Mouse (Mus musculus): ENCODE data around the gene Rusc2.

The Rusc2 gene

DNA sequence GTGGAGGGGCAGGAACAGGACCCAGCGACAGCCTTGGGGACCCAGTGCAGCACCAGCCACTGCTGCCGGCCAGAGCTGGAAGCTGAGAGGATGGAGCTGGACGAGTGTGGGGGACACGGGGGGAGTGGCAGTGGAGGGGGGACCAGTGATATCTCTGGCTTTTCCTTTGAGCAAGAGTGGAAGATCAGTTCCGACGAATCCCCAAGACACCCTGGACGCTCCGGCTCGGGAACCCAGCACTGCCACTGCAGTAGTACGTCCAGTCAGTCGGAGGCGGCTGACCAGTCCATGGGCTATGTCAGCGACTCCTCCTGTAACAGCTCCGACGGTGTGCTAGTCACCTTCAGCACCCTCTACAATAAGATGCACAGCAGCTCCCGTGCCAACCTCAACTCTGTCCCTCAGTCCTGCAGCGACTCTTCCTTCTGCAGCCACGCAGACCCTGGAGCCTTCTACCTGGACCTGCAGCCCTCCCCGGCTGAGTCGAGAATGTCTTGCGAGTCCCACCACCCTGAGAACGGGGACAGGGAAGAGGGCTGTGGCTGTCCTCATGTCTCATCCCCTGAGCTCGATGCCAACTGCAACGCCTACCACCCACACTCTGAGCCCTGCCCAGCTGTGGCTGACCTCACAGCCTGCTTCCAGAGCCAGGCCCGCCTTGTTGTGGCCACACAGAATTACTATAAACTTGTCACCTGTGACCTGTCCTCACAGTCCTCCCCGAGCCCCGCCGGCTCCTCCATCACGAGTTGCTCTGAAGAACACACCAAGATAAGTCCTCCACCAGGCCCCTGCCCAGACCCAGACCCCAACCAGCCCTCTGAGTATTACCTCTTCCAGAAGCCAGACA lies 33.7 kb downstream of the Rusc2 start:
- no peak for DNase-seq (ENCODE audit: low read depth in 2 of 2, low spot score in 2 of 2)

- DNase-seq (ENCODE audit: low read depth in 2 of 2, low spot score in 2 of 2) = no peak
Measured at GRCm38 (mm10) chr4:43416071-43416490, 34.3 kb downstream of the Rusc2 start.

DNA sequence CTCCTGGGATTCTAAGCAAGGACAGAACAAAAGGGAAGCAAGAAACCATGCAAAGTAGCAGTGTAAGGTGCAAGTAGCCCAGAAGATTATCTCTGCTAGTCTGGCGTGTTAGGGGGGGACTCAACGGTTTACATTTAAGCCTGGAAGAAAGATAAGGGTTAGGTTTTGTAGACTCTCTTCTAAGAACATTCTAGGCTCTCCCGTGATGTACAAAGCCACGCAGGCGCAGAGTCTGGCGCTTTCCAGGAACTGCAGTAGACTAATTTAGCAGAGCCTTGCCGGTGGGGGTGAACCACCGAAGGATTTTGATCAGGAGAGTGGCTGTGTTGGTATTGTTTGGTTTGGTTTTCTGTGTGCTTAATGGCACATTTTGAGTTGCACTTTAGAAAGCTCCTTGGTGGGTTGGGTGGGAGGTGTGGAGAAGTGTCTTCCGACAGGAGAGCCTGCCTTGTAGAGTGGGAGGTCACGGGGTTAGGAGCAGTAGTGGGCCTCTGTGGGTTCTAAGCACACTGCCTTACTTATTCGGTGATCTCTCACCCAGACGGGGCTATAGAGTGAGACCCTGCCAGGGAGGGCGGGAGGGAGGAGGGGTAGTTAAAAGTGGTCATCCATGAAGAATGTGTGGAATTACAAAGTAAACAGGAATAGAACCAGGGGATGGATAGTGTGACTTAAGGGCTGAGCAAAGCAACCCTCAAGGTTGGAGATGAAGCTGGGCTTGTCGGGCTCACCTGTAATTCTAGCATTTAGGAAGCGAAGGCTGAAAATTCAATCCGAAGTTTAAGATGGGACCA lies 35.7 kb downstream of the Rusc2 start:
- DNase-seq (ENCODE audit: low read depth in 2 of 2, low spot score in 2 of 2) = no peak

DNA sequence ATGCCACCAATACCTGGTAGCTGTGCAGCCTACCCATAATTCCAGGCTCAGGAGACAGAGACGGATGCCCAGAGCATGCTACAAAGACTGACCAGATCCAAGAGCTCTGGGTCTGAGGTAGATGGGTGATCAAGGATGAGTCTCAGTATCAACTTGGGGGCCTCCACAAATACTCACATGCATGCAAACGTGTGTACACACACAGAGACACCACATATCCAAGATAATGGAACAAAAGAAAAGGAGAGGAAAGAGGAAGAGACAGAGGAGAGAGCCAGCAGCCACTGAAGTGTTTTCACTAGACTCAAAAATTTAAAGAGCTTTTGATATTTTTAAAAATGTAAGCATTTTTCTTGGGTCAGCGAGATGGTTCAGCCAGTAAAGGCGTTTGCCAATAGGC lies 36.7 kb downstream of the Rusc2 start:
- DNase-seq (ENCODE audit: low read depth in 2 of 2, low spot score in 2 of 2) = no peak

DNA sequence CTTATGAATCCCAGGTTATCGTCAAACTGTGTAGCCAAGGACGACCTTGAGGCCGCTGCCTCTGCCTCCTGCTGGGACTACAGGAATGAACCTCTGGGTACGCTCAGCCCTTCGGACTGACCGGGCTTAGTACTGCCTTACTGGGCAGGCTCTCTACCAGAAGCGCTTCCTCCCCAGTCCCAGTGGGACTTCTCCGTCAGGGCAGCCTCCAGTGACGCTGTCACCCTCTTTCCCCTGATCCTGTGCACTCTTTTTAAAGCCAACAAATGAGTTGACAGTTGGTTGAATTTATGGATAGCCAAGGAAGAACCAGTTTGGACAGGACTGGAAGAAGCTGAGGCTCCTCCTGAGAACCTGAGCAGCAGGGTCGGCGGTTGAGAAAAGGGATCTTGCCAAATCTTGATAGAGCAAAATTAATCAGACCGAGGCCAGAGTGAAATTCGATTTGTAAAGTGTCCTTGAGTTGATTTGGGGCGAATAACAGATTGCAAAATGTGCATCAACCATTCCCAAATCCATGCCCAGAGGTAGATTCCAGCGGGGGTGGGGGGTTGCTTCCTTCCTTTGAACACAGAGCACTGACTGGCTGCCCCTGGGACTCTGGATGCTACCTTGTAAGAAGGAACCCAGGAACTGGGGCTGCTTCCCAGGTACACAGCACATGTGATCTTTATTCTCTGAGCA lies 37.3 kb downstream of the Rusc2 start:
- no peak for DNase-seq (ENCODE audit: low read depth in 2 of 2, low spot score in 2 of 2)

DNA sequence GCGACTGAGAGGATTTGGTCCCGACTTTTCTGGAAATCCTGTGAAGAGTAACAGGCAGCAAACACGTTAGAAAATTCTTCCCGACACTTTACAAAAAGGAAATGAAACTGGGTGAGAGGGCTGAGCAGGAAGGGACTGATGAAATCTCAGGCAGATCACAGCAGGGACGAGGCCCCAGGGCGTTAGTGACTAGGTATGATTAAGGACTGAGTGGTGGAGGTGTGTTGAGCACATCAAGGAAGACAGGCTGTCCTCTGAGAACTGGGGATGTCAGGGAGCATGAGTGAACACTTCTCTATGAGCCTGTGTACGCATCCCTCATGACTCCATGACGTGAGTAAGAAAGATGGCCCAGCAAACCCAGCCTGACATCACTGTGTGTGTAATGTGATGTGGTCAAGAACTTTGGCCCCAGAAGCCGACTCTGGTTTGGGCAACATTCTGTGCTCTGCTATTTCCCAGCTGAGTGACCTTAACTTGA lies 38.1 kb downstream of the Rusc2 start:
- no peak for DNase-seq (ENCODE audit: low read depth in 2 of 2, low spot score in 2 of 2)

DNA sequence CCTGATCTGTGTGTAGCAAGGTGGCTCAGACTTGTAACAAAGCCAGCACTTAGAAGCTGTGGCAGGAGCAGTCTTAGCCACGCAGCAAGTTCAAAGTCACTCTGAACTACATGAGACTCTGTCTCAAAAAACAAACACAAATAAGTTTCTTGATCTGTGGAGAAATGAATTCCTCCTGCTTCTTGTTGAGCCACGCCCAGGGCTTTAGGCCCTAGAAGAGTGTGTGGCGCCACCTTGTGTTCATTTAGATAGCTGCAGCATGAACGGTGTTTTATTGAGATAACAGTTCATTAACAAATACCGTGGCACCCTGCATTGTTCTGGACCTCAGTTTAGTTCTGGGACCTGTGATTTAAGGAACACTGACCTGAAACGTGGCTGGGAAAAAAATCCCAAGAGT lies 38.5 kb downstream of the Rusc2 start:
- DNase-seq (ENCODE audit: low read depth in 2 of 2, low spot score in 2 of 2) = peak; percentile 31 to 43

DNA sequence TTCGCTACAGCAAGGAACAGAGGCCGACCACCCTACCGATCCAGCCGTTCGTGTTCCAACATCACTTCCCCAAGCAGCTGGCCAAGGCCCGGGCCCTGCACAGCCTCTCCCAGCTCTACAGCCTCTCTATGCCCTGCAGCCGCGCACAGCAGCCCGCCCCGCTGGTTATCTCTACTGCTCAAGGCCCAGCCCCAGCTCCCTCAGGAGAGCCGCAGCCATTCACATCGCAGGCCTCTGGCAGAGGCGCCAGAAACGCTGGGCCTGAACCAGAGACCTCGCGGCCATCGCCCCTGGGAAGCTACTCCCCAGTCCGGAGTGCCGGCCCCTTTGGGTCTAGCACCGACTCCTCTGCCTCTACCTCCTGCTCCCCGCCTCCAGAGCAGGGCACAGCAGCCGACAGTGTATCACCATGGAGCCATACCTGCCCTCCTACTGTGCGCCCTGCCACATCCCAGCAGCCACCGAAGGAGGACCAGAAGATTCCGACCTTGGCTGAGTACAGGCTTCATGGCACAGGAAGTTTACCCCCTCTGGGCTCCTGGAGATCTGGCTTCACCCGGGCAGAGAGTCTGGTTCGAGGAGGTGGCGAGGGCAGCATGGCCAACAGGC lies 40.0 kb downstream of the Rusc2 start:
- DNase-seq (ENCODE audit: low read depth in 2 of 2, low spot score in 2 of 2) = no peak

- no peak for DNase-seq (ENCODE audit: low read depth in 2 of 2, low spot score in 2 of 2)
Measured at GRCm38 (mm10) chr4:43423267-43423934, 41.6 kb downstream of the Rusc2 start.

GRCm38 (mm10) chr4:43424072-43424471 lies 42.3 kb downstream of the Rusc2 start:
- no peak for DNase-seq (ENCODE audit: low read depth in 2 of 2, low spot score in 2 of 2)

DNA sequence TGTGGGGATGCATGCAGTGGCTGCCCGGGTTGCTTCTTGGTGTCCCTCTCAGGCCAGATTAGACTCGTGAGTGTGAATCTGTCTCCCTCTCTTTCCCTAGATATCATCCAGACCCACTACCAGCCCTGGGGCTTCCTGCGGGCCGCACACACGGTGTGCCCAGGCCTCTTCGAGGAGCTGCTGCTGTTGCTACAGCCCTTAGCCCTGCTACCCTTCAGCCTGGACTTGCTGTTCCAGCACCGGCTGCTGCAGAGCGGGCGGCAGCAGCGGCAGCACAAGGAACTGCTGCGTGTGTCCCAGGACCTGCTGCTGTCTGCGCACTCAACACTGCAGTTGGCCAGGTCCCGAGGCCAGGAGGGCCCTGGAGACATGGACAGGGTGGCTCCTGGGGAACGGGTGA lies 43.4 kb downstream of the Rusc2 start:
- DNase-seq (ENCODE audit: low read depth in 2 of 2, low spot score in 2 of 2) = no peak

GRCm38 (mm10) chr4:43425648-43426380 lies 44.0 kb downstream of the Rusc2 start:
- DNase-seq (ENCODE audit: low read depth in 2 of 2, low spot score in 2 of 2) = no peak

GRCm38 (mm10) chr4:43426487-43426886 lies 44.7 kb downstream of the Rusc2 start:
- DNase-seq (ENCODE audit: low read depth in 2 of 2, low spot score in 2 of 2) = no peak

DNA sequence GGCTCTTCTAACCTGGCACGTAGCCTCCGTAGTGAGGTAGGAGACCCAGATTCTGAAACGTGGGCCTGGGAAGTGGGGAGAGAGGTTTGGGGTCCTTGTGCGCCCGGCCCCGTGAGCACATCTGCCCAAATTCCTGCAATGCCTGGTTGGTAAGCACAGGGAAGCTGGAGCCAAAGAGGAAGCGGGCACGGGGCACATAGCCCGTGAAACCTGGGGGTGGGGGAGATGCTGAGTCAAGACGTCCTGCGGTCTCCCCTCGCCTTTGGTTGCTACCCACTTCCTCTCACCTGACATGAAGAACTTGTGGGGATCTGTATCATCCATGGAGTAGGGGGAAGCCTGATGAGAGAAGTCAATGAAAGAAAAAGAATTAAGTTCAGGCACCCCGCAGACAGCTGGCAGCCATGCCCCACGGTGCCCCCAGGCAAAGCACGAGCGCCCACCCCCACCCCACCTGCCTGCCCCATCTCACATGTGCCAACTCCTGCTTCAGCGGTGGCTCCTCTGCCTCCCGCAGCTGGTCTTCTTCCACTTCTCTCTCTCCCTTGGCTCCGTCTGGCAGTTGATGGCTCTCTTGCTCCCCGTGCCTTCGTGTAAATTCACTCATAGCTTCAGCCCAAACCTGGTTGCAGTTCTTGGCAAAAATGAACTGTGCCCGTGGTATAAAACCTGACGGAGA lies 45.9 kb downstream of the Rusc2 start:
- peak; percentile 31 to 64 for DNase-seq (ENCODE audit: low read depth in 2 of 2, low spot score in 2 of 2)

DNA sequence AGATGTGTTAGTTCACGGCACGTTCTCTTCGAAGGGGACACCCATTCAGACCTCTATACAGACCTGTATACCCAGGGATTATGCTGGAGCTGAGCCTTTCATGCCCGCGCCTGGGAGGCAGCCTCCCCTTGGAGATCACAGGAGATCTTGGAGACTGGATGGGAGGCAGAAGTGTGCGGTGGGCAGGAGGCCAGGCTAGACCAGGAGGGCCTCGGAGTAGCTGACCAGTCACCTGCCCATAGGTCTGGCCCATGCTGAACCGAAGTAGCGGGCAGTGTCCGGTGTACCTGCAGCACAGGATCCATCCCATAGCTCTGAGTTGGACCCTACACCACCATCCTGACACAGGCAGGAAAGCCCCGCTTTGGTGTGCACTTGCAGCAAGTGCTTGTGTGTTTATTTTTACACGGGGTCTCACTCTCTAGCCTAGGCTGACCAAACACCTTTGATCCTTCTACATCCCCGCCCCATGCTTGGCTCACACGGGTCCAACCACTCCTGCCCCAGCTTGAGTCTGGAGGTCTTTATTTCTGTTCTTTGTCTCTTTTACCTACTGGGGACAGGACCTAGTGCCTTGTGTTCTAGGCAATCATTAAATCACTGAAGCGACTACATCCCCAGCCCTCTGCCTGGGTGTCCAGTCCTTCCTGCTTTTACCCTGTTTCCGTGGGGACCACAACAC lies 46.5 kb downstream of the Rusc2 start:
- DNase-seq (ENCODE audit: low read depth in 2 of 2, low spot score in 2 of 2) = no peak

DNA sequence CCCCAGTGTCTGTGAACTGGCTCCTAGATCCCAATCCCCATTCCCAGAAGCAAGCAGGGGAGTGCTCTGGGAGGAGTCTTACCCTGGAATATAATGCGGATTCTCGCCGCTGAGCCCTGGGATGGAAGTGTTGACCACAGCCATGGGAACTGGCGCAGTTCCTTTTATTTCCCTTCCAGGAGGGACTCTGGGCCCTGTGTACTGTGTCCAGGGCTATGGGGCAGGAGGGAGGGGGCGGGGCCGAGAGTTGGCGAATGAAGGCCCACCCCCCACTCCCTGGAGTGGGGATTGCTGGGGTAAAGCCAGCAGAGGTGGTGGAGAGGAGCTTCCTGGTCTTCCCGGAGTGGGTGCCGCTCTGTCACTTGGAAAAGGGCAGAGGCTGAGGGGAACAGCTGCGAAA lies 47.2 kb downstream of the Rusc2 start, which contains the start of gene Fam166b:
Fam166b (minus strand) TSS at position 189 of the 400 bp plus-strand sequence.
- no peak for DNase-seq (ENCODE audit: low read depth in 2 of 2, low spot score in 2 of 2)

- DNase-seq (ENCODE audit: low read depth in 2 of 2, low spot score in 2 of 2) = peak; percentile 77 to 82
Measured at GRCm38 (mm10) chr4:43431690-43432089, 49.9 kb downstream of the Rusc2 start.

DNA sequence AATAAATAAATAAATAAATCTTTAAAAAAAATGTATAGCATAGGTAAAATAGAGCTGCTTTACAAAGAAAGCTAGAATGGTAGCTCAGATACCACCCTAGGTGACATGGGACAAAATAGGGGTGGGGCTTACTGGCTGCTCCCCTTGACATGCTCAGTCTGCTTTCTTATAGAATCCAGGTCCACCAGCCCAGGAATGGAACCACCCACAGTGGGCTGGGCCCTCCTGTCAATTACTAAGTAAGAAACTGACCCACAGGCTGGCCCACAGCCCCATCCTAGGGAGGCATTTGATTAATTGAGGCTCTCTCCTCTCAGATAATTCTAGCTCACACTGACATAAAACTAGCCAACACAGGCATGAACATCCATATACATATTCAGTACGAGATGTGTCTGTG lies 51.1 kb downstream of the Rusc2 start:
- no peak for DNase-seq (ENCODE audit: low read depth in 2 of 2, low spot score in 2 of 2)

- no peak for DNase-seq (ENCODE audit: low read depth in 2 of 2, low spot score in 2 of 2)
Measured at GRCm38 (mm10) chr4:43441639-43442038, 59.9 kb downstream of the Rusc2 start, which contains the start of gene Tesk1. TSS of gene Tesk1 (plus strand) at chr4:43441939.
